Mouse (Mus musculus): ENCODE measurements at regions not wholly inside any gene's neighbourhood (a gene's known extent, or its start where the extent isn't known, plus 50 kb on each side); places are given as distances from the start of the nearest gene placed in this dataset.

GRCm38 (mm10) chr3:38820787-38821186, 66.0 kb upstream of the Fat4 start:
- no peaks in the 10 kb centered on the region for H3K4me1 ChIP-seq (ENCODE audit: control insufficient read depth, insufficient read depth, low read length)
- no peak for DNase-seq
- no peak overlapping the region for H3K4me3 ChIP-seq (ENCODE audit: insufficient read depth, low read depth, low read length)
- H3K27ac ChIP-seq (ENCODE audit: insufficient read depth, low read depth, low read length): no peak overlapping the region
- H3K36me3 ChIP-seq (ENCODE audit: control insufficient read depth, insufficient read depth, low read length): no peaks in the 10 kb centered on the region
- H3K27me3 ChIP-seq (replicated peaks; ENCODE audit: control insufficient read depth, insufficient read depth, low read length): no peaks in the 10 kb centered on the region; the same call in 1 of the 2 replicates
- WGBS: 52% methylated on average over 9 of the region's 9 CpGs
- TF ChIP-seq CTCF (conservative IDR thresholded peaks at IDR 0.05; ENCODE audit: insufficient read depth, insufficient read length, low read depth, low read length) (no peak), POLR2A (IDR thresholded peaks at IDR 0.05; ENCODE audit: low read depth, low read length) (no peak)

- no peak for DNase-seq
- H3K4me1 ChIP-seq (ENCODE audit: control insufficient read depth, insufficient read depth, low read length): no peaks in the 10 kb centered on the region
- WGBS: 91% methylated on average over 7 of the region's 7 CpGs
- H3K27me3 ChIP-seq (replicated peaks; ENCODE audit: control insufficient read depth, insufficient read depth, low read length): no peaks in the 10 kb centered on the region; the same call in 1 of the 2 replicates
- no peaks in the 10 kb centered on the region for H3K36me3 ChIP-seq (ENCODE audit: control insufficient read depth, insufficient read depth, low read length)
- H3K4me3 ChIP-seq (ENCODE audit: insufficient read depth, low read depth, low read length): no peak overlapping the region
- TF ChIP-seq POLR2A (IDR thresholded peaks at IDR 0.05; ENCODE audit: low read depth, low read length): no peak
- TF ChIP-seq CTCF (conservative IDR thresholded peaks at IDR 0.05; ENCODE audit: insufficient read depth, insufficient read length, low read depth, low read length): no peak
- H3K27ac ChIP-seq (ENCODE audit: insufficient read depth, low read depth, low read length): no peak overlapping the region
Measured at GRCm38 (mm10) chr3:38820315-38820714, 66.4 kb upstream of the Fat4 start.

DNA sequence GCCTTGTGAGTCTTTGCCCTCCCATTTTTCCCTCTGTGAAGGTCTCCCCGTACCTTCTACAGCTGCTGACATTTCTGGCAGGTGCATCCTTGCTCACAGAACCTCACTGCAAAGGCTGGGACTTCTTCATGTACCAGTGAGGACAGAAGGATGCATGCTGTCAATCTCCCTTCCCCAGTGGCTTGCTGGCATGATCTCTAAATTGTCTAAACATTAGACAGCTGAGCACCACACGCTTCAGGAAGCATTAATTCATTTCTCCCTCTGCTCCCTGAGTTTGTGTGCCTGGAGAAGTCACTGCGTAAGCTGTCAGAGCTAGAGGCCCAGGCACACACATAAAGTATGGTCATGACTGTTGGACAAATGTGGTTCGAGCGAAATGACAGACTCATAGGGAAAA, 69.1 kb upstream of the Fat4 start:
- no peaks in the 10 kb centered on the region for H3K36me3 ChIP-seq (ENCODE audit: control insufficient read depth, insufficient read depth, low read length)
- WGBS: 76% methylated on average over 5 of the region's 5 CpGs
- no peak overlapping the region for H3K4me3 ChIP-seq (ENCODE audit: insufficient read depth, low read depth, low read length)
- no peaks in the 10 kb centered on the region; the same call in 1 of the 2 replicates for H3K27me3 ChIP-seq (replicated peaks; ENCODE audit: control insufficient read depth, insufficient read depth, low read length)
- TF ChIP-seq CTCF (conservative IDR thresholded peaks at IDR 0.05; ENCODE audit: insufficient read depth, insufficient read length, low read depth, low read length): no peak
- no peak for TF ChIP-seq POLR2A (IDR thresholded peaks at IDR 0.05; ENCODE audit: low read depth, low read length)
- no peaks in the 10 kb centered on the region for H3K4me1 ChIP-seq (ENCODE audit: control insufficient read depth, insufficient read depth, low read length)
- DNase-seq: no peak
- no peak overlapping the region for H3K27ac ChIP-seq (ENCODE audit: insufficient read depth, low read depth, low read length)

DNA sequence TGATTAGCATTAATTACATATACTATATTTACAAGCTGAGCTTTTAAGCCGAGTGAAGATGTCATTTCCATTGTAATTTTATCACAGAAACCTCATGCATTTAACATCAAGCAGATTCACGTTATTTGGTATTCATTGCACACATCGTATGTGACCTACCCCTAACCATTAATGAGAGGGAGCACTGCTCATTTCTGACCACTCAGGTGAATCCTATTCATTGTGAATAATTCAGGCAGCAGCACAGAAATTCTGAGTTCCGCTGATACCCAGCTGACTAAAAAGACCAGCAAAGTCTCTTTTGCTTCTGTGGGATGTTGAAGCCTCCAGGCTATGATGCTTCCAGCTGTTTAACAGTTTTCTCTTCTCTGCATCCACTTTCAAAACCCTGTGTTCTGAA, 74.3 kb upstream of the Fat4 start:
- no peaks in the 10 kb centered on the region for H3K4me1 ChIP-seq (ENCODE audit: control insufficient read depth, insufficient read depth, low read length)
- H3K27me3 ChIP-seq (replicated peaks; ENCODE audit: control insufficient read depth, insufficient read depth, low read length): no peaks in the 10 kb centered on the region
- H3K4me3 ChIP-seq (ENCODE audit: insufficient read depth, low read depth, low read length): no peak overlapping the region
- H3K36me3 ChIP-seq (ENCODE audit: control insufficient read depth, insufficient read depth, low read length): no peaks in the 10 kb centered on the region
- TF ChIP-seq CTCF (conservative IDR thresholded peaks at IDR 0.05; ENCODE audit: insufficient read depth, insufficient read length, low read depth, low read length): no peak
- TF ChIP-seq POLR2A (IDR thresholded peaks at IDR 0.05; ENCODE audit: low read depth, low read length): no peak
- H3K27ac ChIP-seq (ENCODE audit: insufficient read depth, low read depth, low read length): no peak overlapping the region
- no peak for DNase-seq
- 63% methylated on average over 4 of the region's 4 CpGs for WGBS

DNA sequence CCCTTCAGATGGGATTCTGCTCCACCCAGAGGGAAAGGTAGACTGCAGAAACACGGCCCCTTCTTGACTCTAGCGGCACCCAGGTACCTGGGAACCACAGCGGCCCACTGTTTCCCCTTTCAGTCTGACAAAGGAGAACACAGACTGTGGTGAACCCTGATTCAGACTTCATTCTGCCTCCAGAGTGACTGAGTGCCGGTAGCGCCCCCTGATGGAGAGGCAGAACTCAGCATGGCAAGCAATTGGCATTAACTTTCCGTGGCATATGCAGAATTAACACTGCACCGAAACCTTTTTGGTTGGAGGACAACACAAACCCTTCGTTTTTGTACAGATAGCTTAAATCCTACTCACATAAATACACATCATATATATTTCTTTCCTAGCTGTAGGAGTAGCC, 75.1 kb upstream of the Fat4 start:
- no peak for DNase-seq
- no peak for TF ChIP-seq POLR2A (IDR thresholded peaks at IDR 0.05; ENCODE audit: low read depth, low read length)
- TF ChIP-seq CTCF (conservative IDR thresholded peaks at IDR 0.05; ENCODE audit: insufficient read depth, insufficient read length, low read depth, low read length): 0 out of 2 replicates have a peak, but pooled peaks have one; percentile 8
- no peak overlapping the region for H3K4me3 ChIP-seq (ENCODE audit: insufficient read depth, low read depth, low read length)
- no peaks in the 10 kb centered on the region for H3K27me3 ChIP-seq (replicated peaks; ENCODE audit: control insufficient read depth, insufficient read depth, low read length)
- no peaks in the 10 kb centered on the region for H3K4me1 ChIP-seq (ENCODE audit: control insufficient read depth, insufficient read depth, low read length)
- no peaks in the 10 kb centered on the region for H3K36me3 ChIP-seq (ENCODE audit: control insufficient read depth, insufficient read depth, low read length)
- 89% methylated on average over 8 of the region's 8 CpGs for WGBS
- no peak overlapping the region for H3K27ac ChIP-seq (ENCODE audit: insufficient read depth, low read depth, low read length)

GRCm38 (mm10) chr3:38806469-38807055, 80.2 kb upstream of the Fat4 start:
- DNase-seq: no peak
- H3K36me3 ChIP-seq (ENCODE audit: control insufficient read depth, insufficient read depth, low read length): no peaks in the 10 kb centered on the region
- WGBS: 66% methylated on average over 1 of the region's 1 CpGs
- no peaks in the 10 kb centered on the region for H3K27me3 ChIP-seq (replicated peaks; ENCODE audit: control insufficient read depth, insufficient read depth, low read length)
- H3K4me3 ChIP-seq (ENCODE audit: insufficient read depth, low read depth, low read length): no peak overlapping the region
- TF ChIP-seq POLR2A (IDR thresholded peaks at IDR 0.05; ENCODE audit: low read depth, low read length): no peak
- TF ChIP-seq CTCF (conservative IDR thresholded peaks at IDR 0.05; ENCODE audit: insufficient read depth, insufficient read length, low read depth, low read length): no peak
- H3K27ac ChIP-seq (ENCODE audit: insufficient read depth, low read depth, low read length): no peak overlapping the region
- H3K4me1 ChIP-seq (ENCODE audit: control insufficient read depth, insufficient read depth, low read length): no peaks in the 10 kb centered on the region

- no peak for TF ChIP-seq POLR2A (IDR thresholded peaks at IDR 0.05; ENCODE audit: low read depth, low read length)
- no peak for DNase-seq
- H3K36me3 ChIP-seq (ENCODE audit: control insufficient read depth, insufficient read depth, low read length): no peaks in the 10 kb centered on the region
- no peaks in the 10 kb centered on the region for H3K27me3 ChIP-seq (replicated peaks; ENCODE audit: control insufficient read depth, insufficient read depth, low read length)
- no peaks in the 10 kb centered on the region for H3K4me1 ChIP-seq (ENCODE audit: control insufficient read depth, insufficient read depth, low read length)
- WGBS: 72% methylated on average over 5 of the region's 5 CpGs
- no peak overlapping the region for H3K4me3 ChIP-seq (ENCODE audit: insufficient read depth, low read depth, low read length)
- H3K27ac ChIP-seq (ENCODE audit: insufficient read depth, low read depth, low read length): no peak overlapping the region
Measured at GRCm38 (mm10) chr3:38806036-38806435, 80.7 kb upstream of the Fat4 start.
